ENCODE assay signal across 9 mouse cellular contexts in genomic region chr7:133839546-133839945, GRCm38 (mm10). TPM values are rescaled to one million over a fixed set of nuclear protein-coding genes. Genes with fewer than 3 reads are reported as not detected.
DNase-seq lines count a peak whose midpoint lies in the region; ATAC-seq and TF ChIP-seq lines count a peak whose summit lies in the region.
"Had no signal": no experiment of that assay in that cellular context is flagged by ENCODE, and none has a peak within 500 bp of the region (broad histone marks: within the 10 kb centered on the region; RNA-seq: fewer than 3 reads in every experiment).

No protein-coding gene starts in this region.

- no peak for ATAC-seq in heart, postnatal 0 days (ENCODE audit: insufficient read depth, low read depth)

- no peaks in the 10 kb centered on the region for H3K27me3 ChIP-seq in heart, postnatal 0 days (ENCODE audit: control insufficient read depth, insufficient read depth, low read length)
- H3K27me3 ChIP-seq: lung, embryonic 15.5 days had no signal

- no peak for DNase-seq in heart, postnatal 0 days (ENCODE audit: low spot score)
- no peak for DNase-seq in heart, postnatal 36 days
- DNase-seq in fibroblast of lung, adult 2 months (ENCODE audit: low read depth), result peak; percentile 8
- DNase-seq in layer of hippocampus, adult 18-20 months (ENCODE audit: low spot score in 2 of 2), result peak; percentile 51 to 72
- DNase-seq in right cerebral cortex, adult 18-20 months, result peak; percentile 49
- DNase-seq in MN1 (ENCODE audit: low spot score), result no peak
- no peak for DNase-seq in thymus, postnatal 10 days (ENCODE audit: low spot score in 2 of 2)
- DNase-seq: kidney, adult 18-20 months had no signal

- intact Hi-C loops in heart, postnatal 36 days (cut with DNase I), result no loop called here

- H3K9ac ChIP-seq in heart, postnatal 0 days (replicated peaks; ENCODE audit: low read depth, low read length), result no peak overlapping the region
- H3K9ac ChIP-seq: lung, embryonic 15.5 days had no signal

- TF ChIP-seq EP300 in heart, postnatal 0 days (IDR thresholded peaks at IDR 0.05; ENCODE audit: low read depth), result no peak

- TF ChIP-seq CTCF in heart, postnatal 0 days (IDR thresholded peaks at IDR 0.05; ENCODE audit: low read depth), result peak; percentile 35; the same call in 1 of the 2 replicates

- H3K9me3 ChIP-seq in heart, postnatal 0 days (replicated peaks; ENCODE audit: control insufficient read depth, low read length), result no peaks in the 10 kb centered on the region
- H3K9me3 ChIP-seq: lung, embryonic 15.5 days had no signal

- no peak overlapping the region for H3K4me2 ChIP-seq in heart, postnatal 0 days (ENCODE audit: low read depth, low read length)
- H3K4me2 ChIP-seq: lung, embryonic 15.5 days had no signal

- H3K27ac ChIP-seq in heart, postnatal 0 days (ENCODE audit: low read depth), result no peak overlapping the region
- H3K27ac ChIP-seq: lung, embryonic 15.5 days had no signal

- no peaks in the 10 kb centered on the region for H3K4me1 ChIP-seq in heart, postnatal 0 days (ENCODE audit: control insufficient read depth, insufficient read depth)
- H3K4me1 ChIP-seq: lung, embryonic 15.5 days had no signal

- H3K4me3 ChIP-seq in heart, postnatal 0 days (ENCODE audit: low read depth, low read length), result no peak overlapping the region
- H3K4me3 ChIP-seq: lung, embryonic 15.5 days had no signal

- no peaks in the 10 kb centered on the region for H3K36me3 ChIP-seq in heart, postnatal 0 days (replicated peaks; ENCODE audit: control insufficient read depth, insufficient read depth, low read length)
- H3K36me3 ChIP-seq: lung, embryonic 15.5 days had no signal

- WGBS in heart, postnatal 0 days, result 41% methylated on average over 4 of the region's 4 CpGs

RNA-seq across cellular contexts. Expression of gene Dhx32, which starts 57.0 kb away (rescaled TPM):
- total RNA-seq in heart, postnatal 0 days (2014; rRNA removed; ENCODE audit: low replicate concordance), result 59.8 and 64.3 TPM in 2 replicates
- 33.1 and 37.1 TPM in 2 replicates for polyA plus RNA-seq in heart, postnatal 0 days (2015; fragmentation: Nextera tagmentation; extraction: Ambion mirVana)
- total RNA-seq in heart, postnatal 36 days (2021), result 10 to 100 TPM; 42.0 to 44.4 TPM
- 10 to 100 TPM; 35.4 to 36.5 TPM for total RNA-seq in layer of hippocampus, adult 18-20 months (2021)

Comparison
In these comparisons a context has a peak if more than half of its experiments do, and no peak if none do; other contexts are left out.
1. DNase-seq: peak in fibroblast of lung, adult 2 months (single experiment), layer of hippocampus, adult 18-20 months (2 of 2) and right cerebral cortex, adult 18-20 months (single experiment); none in heart, postnatal 0 days (single experiment), heart, postnatal 36 days (0 of 2), MN1 (single experiment) and thymus, postnatal 10 days (0 of 2).